Comparison of ENCODE assay signal across 21 mouse cellular contexts in genomic region chr7:80894815-80895519, GRCm38 (mm10). TPM values are rescaled to one million over a fixed set of nuclear protein-coding genes. Genes with fewer than 3 reads are reported as not detected.
DNase-seq lines count a peak whose midpoint lies in the region; ATAC-seq and TF ChIP-seq lines count a peak whose summit lies in the region.
"Had no signal": no experiment of that assay in that cellular context is flagged by ENCODE, and none has a peak within 500 bp of the region (broad histone marks: within the 10 kb centered on the region; RNA-seq: fewer than 3 reads in every experiment).

No protein-coding gene starts in this region.

- DNase-seq in forebrain, postnatal 0 days: no peak
- DNase-seq in heart, adult 11 months: peak; percentile 91
- DNase-seq in heart, postnatal 4 days: no peak
- DNase-seq in kidney, postnatal 0 days (ENCODE audit: low spot score): no peak
- no peak for DNase-seq in kidney, adult 18-20 months
- DNase-seq: adrenal gland, postnatal 14 days; embryo, embryonic 11 days; gastrocnemius, postnatal 14 days; heart, postnatal 10 days; kidney, adult 11 months had no signal

- ATAC-seq in forebrain, embryonic 12.5 days (ENCODE audit: low FRiP score): no peak
- no peak for ATAC-seq in forebrain, postnatal 0 days
- ATAC-seq in kidney, postnatal 0 days (replicated peaks; ENCODE audit: low FRiP score, low read depth): no peak
- ATAC-seq in embryonic facial prominence, embryonic 15.5 days (ENCODE audit: insufficient number of reproducible peaks, low FRiP score, low TSS enrichment, low read depth): 0 out of 2 replicates have a peak, but pooled peaks have one; percentile 17
- ATAC-seq: activated CD4-positive, CD25-positive, alpha-beta regulatory T cell, adult 4 months; forebrain, embryonic 16.5 days; hindbrain, postnatal 0 days; Patski had no signal

- H3K36me3 ChIP-seq in forebrain, embryonic 12.5 days (replicated peaks): peaks cover 82% of the 10 kb centered on the region
- peaks cover 66% of the 10 kb centered on the region for H3K36me3 ChIP-seq in forebrain, postnatal 0 days (ENCODE audit: insufficient read depth)
- peaks cover 50% of the 10 kb centered on the region for H3K36me3 ChIP-seq in kidney, postnatal 0 days (ENCODE audit: insufficient read depth, low read length)
- peaks cover 73% of the 10 kb centered on the region for H3K36me3 ChIP-seq in embryonic facial prominence, embryonic 15.5 days

- 0 out of 2 replicates have a peak overlapping the region, but pooled peaks have one; percentile 3 for H3K9ac ChIP-seq in forebrain, embryonic 12.5 days
- H3K9ac ChIP-seq in forebrain, postnatal 0 days: no peak overlapping the region
- H3K9ac ChIP-seq in kidney, postnatal 0 days (ENCODE audit: low read depth, low read length): peak overlapping the region; percentile 35; the same call in 1 of the 2 replicates
- no peak overlapping the region for H3K9ac ChIP-seq in embryonic facial prominence, embryonic 15.5 days
- H3K9ac ChIP-seq: embryonic facial prominence, embryonic 12.5 days; heart, embryonic 13.5 days had no signal

- TF ChIP-seq CTCF in forebrain, postnatal 0 days (IDR thresholded peaks at IDR 0.05; ENCODE audit: low read depth): no peak
- no peak for TF ChIP-seq CTCF in kidney, postnatal 0 days (IDR thresholded peaks at IDR 0.05; ENCODE audit: low read depth)

- H3K4me1 ChIP-seq in forebrain, embryonic 12.5 days: peaks cover 3% of the 10 kb centered on the region
- H3K4me1 ChIP-seq in forebrain, postnatal 0 days (ENCODE audit: insufficient read depth): no peaks in the 10 kb centered on the region
- no peaks in the 10 kb centered on the region for H3K4me1 ChIP-seq in kidney, postnatal 0 days (replicated peaks; ENCODE audit: insufficient read depth, low read length)
- peaks cover 3% of the 10 kb centered on the region; the same call in 1 of the 2 replicates for H3K4me1 ChIP-seq in embryonic facial prominence, embryonic 15.5 days

- no peak overlapping the region for H3K4me2 ChIP-seq in forebrain, embryonic 12.5 days
- H3K4me2 ChIP-seq in forebrain, postnatal 0 days (ENCODE audit: low read depth): no peak overlapping the region
- no peak overlapping the region for H3K4me2 ChIP-seq in kidney, postnatal 0 days (ENCODE audit: low read length)
- no peak overlapping the region for H3K4me2 ChIP-seq in embryonic facial prominence, embryonic 15.5 days (replicated peaks)
- H3K4me2 ChIP-seq: embryonic facial prominence, embryonic 12.5 days; heart, embryonic 13.5 days had no signal

- H3K27me3 ChIP-seq in forebrain, embryonic 12.5 days: no peaks in the 10 kb centered on the region
- no peaks in the 10 kb centered on the region for H3K27me3 ChIP-seq in forebrain, postnatal 0 days (ENCODE audit: insufficient read depth, low read length)
- no peaks in the 10 kb centered on the region for H3K27me3 ChIP-seq in kidney, postnatal 0 days (ENCODE audit: insufficient read depth, low read length)
- H3K27me3 ChIP-seq in embryonic facial prominence, embryonic 15.5 days: no peaks in the 10 kb centered on the region
- H3K27me3 ChIP-seq: CH12.LX; embryonic facial prominence, embryonic 12.5 days; heart, embryonic 13.5 days; Patski had no signal

- no peaks in the 10 kb centered on the region for H3K9me3 ChIP-seq in forebrain, embryonic 12.5 days
- H3K9me3 ChIP-seq in forebrain, postnatal 0 days (ENCODE audit: low read length): no peaks in the 10 kb centered on the region
- no peaks in the 10 kb centered on the region for H3K9me3 ChIP-seq in kidney, postnatal 0 days (replicated peaks; ENCODE audit: low read length)
- H3K9me3 ChIP-seq in embryonic facial prominence, embryonic 15.5 days (replicated peaks): no peaks in the 10 kb centered on the region
- H3K9me3 ChIP-seq: embryonic facial prominence, embryonic 12.5 days; heart, embryonic 13.5 days had no signal

- H3K4me3 ChIP-seq in forebrain, embryonic 12.5 days (replicated peaks): no peak overlapping the region
- no peak overlapping the region for H3K4me3 ChIP-seq in forebrain, postnatal 0 days (ENCODE audit: low read depth, low read length)
- H3K4me3 ChIP-seq in kidney, postnatal 0 days (replicated peaks; ENCODE audit: low read depth, low read length): no peak overlapping the region
- no peak overlapping the region for H3K4me3 ChIP-seq in embryonic facial prominence, embryonic 15.5 days (replicated peaks)
- H3K4me3 ChIP-seq: embryonic facial prominence, embryonic 12.5 days; heart, embryonic 13.5 days had no signal

- H3K27ac ChIP-seq in forebrain, embryonic 12.5 days: no peak overlapping the region
- H3K27ac ChIP-seq in forebrain, postnatal 0 days (ENCODE audit: low read depth, low read length): no peak overlapping the region
- no peak overlapping the region for H3K27ac ChIP-seq in kidney, postnatal 0 days
- H3K27ac ChIP-seq in embryonic facial prominence, embryonic 15.5 days (replicated peaks): no peak overlapping the region
- H3K27ac ChIP-seq: embryonic facial prominence, embryonic 12.5 days; heart, embryonic 13.5 days; hindbrain, postnatal 0 days had no signal

- WGBS in forebrain, embryonic 12.5 days: 95% methylated on average over 14 of the region's 14 CpGs
- 96% methylated on average over 14 of the region's 14 CpGs for WGBS in forebrain, postnatal 0 days
- 93% methylated on average over 14 of the region's 14 CpGs for WGBS in kidney, postnatal 0 days
- WGBS in embryonic facial prominence, embryonic 15.5 days: 92% methylated on average over 14 of the region's 14 CpGs

RNA-seq across cellular contexts. Expression of gene Wdr73, which starts 6.1 kb away (rescaled TPM):
- polyA plus RNA-seq in forebrain, embryonic 12.5 days (2016; fragmentation: Nextera tagmentation; extraction: Ambion mirVana): 40.6 and 46.5 TPM in 2 replicates
- 48.4 and 54.0 TPM in 2 replicates for total RNA-seq in forebrain, postnatal 0 days (2014; rRNA removed)
- 38.6 and 41.2 TPM in 2 replicates for polyA plus RNA-seq in forebrain, postnatal 0 days (2015; fragmentation: Nextera tagmentation; extraction: Ambion mirVana)
- 10 to 100 TPM in 1 of 2 experiments, 1 to 10 TPM in 1; 9.2 to 11.0 TPM for total RNA-seq in heart, postnatal 4 days (2021)
- 29.8 and 32.9 TPM in 2 replicates for polyA plus RNA-seq in kidney, postnatal 0 days (2015; fragmentation: Nextera tagmentation; extraction: Ambion mirVana)
- polyA plus RNA-seq in embryonic facial prominence, embryonic 15.5 days (2015; fragmentation: Nextera tagmentation; extraction: Ambion mirVana): 28.6 and 29.4 TPM in 2 replicates

RNA-seq across cellular contexts. Expression of gene Nmb, which starts 9.9 kb away (rescaled TPM):
- polyA plus RNA-seq in forebrain, embryonic 12.5 days (2016; fragmentation: Nextera tagmentation; extraction: Ambion mirVana): 7.8 and 8.6 TPM in 2 replicates
- 8.6 and 13.5 TPM in 2 replicates for total RNA-seq in forebrain, postnatal 0 days (2014; rRNA removed)
- 10.9 and 13.9 TPM in 2 replicates for polyA plus RNA-seq in forebrain, postnatal 0 days (2015; fragmentation: Nextera tagmentation; extraction: Ambion mirVana)
- total RNA-seq in heart, postnatal 4 days (2021): 1 to 10 TPM; 3.1 to 3.5 TPM
- 9.3 and 10.5 TPM in 2 replicates for polyA plus RNA-seq in kidney, postnatal 0 days (2015; fragmentation: Nextera tagmentation; extraction: Ambion mirVana)
- polyA plus RNA-seq in embryonic facial prominence, embryonic 15.5 days (2015; fragmentation: Nextera tagmentation; extraction: Ambion mirVana): 8.4 and 9.0 TPM in 2 replicates
- total RNA-seq: common myeloid progenitor, adult 5-6 weeks; hematopoietic stem cell, adult 5-6 weeks had no signal

RNA-seq across cellular contexts. Expression of gene Zscan2, which starts 34.2 kb away (rescaled TPM):
- 3.7 and 4.5 TPM in 2 replicates for polyA plus RNA-seq in forebrain, embryonic 12.5 days (2016; fragmentation: Nextera tagmentation; extraction: Ambion mirVana)
- total RNA-seq in forebrain, postnatal 0 days (2014; rRNA removed): 29.1 and 38.3 TPM in 2 replicates
- polyA plus RNA-seq in forebrain, postnatal 0 days (2015; fragmentation: Nextera tagmentation; extraction: Ambion mirVana): 1.6 and 3.3 TPM in 2 replicates
- total RNA-seq in heart, postnatal 4 days (2021): 1 to 10 TPM; 8.4 to 9.0 TPM
- 2.7 TPM in 2 replicates for polyA plus RNA-seq in kidney, postnatal 0 days (2015; fragmentation: Nextera tagmentation; extraction: Ambion mirVana)
- polyA plus RNA-seq in embryonic facial prominence, embryonic 15.5 days (2015; fragmentation: Nextera tagmentation; extraction: Ambion mirVana): 1.9 and 2.4 TPM in 2 replicates

RNA-seq across cellular contexts. Expression of gene Sec11a, which starts 52.6 kb away (rescaled TPM):
- polyA plus RNA-seq in forebrain, embryonic 12.5 days (2016; fragmentation: Nextera tagmentation; extraction: Ambion mirVana): 169 and 179 TPM in 2 replicates
- total RNA-seq in forebrain, postnatal 0 days (2014; rRNA removed): 64.6 and 72.5 TPM in 2 replicates
- polyA plus RNA-seq in forebrain, postnatal 0 days (2015; fragmentation: Nextera tagmentation; extraction: Ambion mirVana): 133 and 140 TPM in 2 replicates
- 10 to 100 TPM; 61.7 to 71.4 TPM for total RNA-seq in heart, postnatal 4 days (2021)
- 222 and 226 TPM in 2 replicates for polyA plus RNA-seq in kidney, postnatal 0 days (2015; fragmentation: Nextera tagmentation; extraction: Ambion mirVana)
- polyA plus RNA-seq in embryonic facial prominence, embryonic 15.5 days (2015; fragmentation: Nextera tagmentation; extraction: Ambion mirVana): 205 and 222 TPM in 2 replicates

Comparison
In these comparisons a context has a peak if more than half of its experiments do, and no peak if none do; other contexts are left out.
1. H3K9ac ChIP-seq: peak in forebrain, embryonic 12.5 days (single experiment) and kidney, postnatal 0 days (single experiment); none in forebrain, postnatal 0 days (single experiment) and embryonic facial prominence, embryonic 15.5 days (single experiment).